Mouse (Mus musculus) limb, embryonic 11.5 days (tissue): Measurements from ENCODE around the gene Traf3ip1. TPM values are rescaled to one million over a fixed set of nuclear protein-coding genes. Genes with fewer than 3 reads are reported as not detected.

Experiments
- ATAC-seq: fragments of 200-750 bp; cut with Nextera tagmentation; 2 replicates; pipeline ENCODE4 v1.8.0; 2017; ENCODE audit warnings: low read depth; ENCODE audit not compliant: insufficient number of reproducible peaks, low FRiP score, low TSS enrichment
- DNase-seq: peaks from one replicate; pipeline ENCODE4 v3.0.0-alpha.2; 2015; ENCODE audit warnings: low spot score
- H3K27ac ChIP-seq: fragments of 300-500 bp; sonication (generic); replicated peaks from 2 replicates; pipeline ENCODE4 v1.5.1; 2014; ENCODE audit warnings: low read depth, mild to moderate bottlenecking, low read length
- H3K27me3 ChIP-seq: fragments of 300-500 bp; sonication (generic); 2 replicates; pipeline ENCODE4 v1.6.1; 2014; ENCODE audit warnings: mild to moderate bottlenecking, low read length, mixed read lengths; ENCODE audit not compliant: control insufficient read depth, insufficient read depth
- H3K36me3 ChIP-seq: fragments of 300-500 bp; sonication (generic); 2 replicates; pipeline ENCODE4 v1.6.1; 2014; ENCODE audit warnings: mild to moderate bottlenecking, low read length, moderate library complexity, mixed read lengths; ENCODE audit not compliant: control insufficient read depth, insufficient read depth
- H3K4me1 ChIP-seq: fragments of 300-500 bp; sonication (generic); 2 replicates; pipeline ENCODE4 v1.6.1; 2014; ENCODE audit warnings: low read length, mixed read lengths; ENCODE audit not compliant: control insufficient read depth, insufficient read depth
- H3K4me2 ChIP-seq: fragments of 300-500 bp; sonication (generic); 2 replicates; pipeline ENCODE4 v1.6.1; 2014; ENCODE audit warnings: low read depth, mild to moderate bottlenecking, moderate library complexity; ENCODE audit not compliant: severe bottlenecking
- H3K4me3 ChIP-seq: fragments of 300-500 bp; sonication (generic); 2 replicates; pipeline ENCODE4 v1.5.1; 2014; ENCODE audit warnings: low read depth, low read length
- H3K9ac ChIP-seq: fragments of 300-500 bp; sonication (generic); 2 replicates; pipeline ENCODE4 v1.6.1; 2014; ENCODE audit warnings: mild to moderate bottlenecking, low read length
- H3K9me3 ChIP-seq: fragments of 300-500 bp; sonication (generic); 2 replicates; pipeline ENCODE4 v1.6.1; 2016; ENCODE audit warnings: low read length; ENCODE audit not compliant: control insufficient read depth
- WGBS: fragments of 180-500 bp; shearing (Covaris S2); extraction: QIAGEN DNeasy Blood & Tissue Kit; methylation state at CpG from one replicate; pipeline ENCODE4 v1.1.7; 2014; 5-methylcytosine and 5-hydroxymethylcytosine counted together
- polyA plus RNA-seq: library from polyadenylated mRNA; unstranded; fragments of >200 nt; fragmentation: Nextera tagmentation; extraction: Ambion mirVana; gene quantifications from 2 replicates; pipeline ENCODE4 v1.2.1, GENCODE M21; 2014

Gene Traf3ip1
- polyA plus RNA-seq, 1 experiment from 2014 or later = 8.3 TPM

- DNase-seq (no peak), ATAC-seq (no peak)
- H3K9me3 ChIP-seq = no peaks in the 10 kb centered on the region
- H3K9ac ChIP-seq = no peak overlapping the region
- no peaks in the 10 kb centered on the region for H3K36me3 ChIP-seq
- no peak overlapping the region for H3K4me3 ChIP-seq
- 92% methylated on average over 5 of the region's 5 CpGs for WGBS
- no peak overlapping the region for H3K4me2 ChIP-seq
- H3K27me3 ChIP-seq = 0 out of 2 replicates have a peak, but pooled peaks cover 2% of the 10 kb centered on the region
- H3K4me1 ChIP-seq = no peaks in the 10 kb centered on the region; the same call in 1 of the 2 replicates
- H3K27ac ChIP-seq = no peak overlapping the region
Observed at GRCm38 (mm10) chr1:91532892-91533291, 38.4 kb downstream of the Traf3ip1 start.

DNA sequence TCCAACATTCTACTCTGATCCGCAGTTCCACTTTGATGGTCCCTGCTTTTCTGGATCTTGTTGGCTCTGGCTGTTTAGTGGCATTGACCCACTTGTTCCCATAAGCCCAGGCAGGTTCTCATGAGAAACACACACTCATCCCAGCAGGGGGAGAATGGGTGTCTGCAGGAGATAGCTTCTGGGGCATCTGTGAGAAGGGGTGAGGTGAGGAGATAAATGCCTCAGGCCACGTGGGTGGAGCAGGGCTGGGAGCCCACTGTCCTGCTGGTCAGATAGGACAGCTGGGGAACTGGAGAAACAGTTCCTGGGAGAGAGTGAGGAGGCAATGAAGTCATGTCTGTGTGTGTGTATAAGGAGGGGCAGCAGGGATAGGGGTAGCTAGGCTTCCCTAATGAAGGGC lies 39.0 kb downstream of the Traf3ip1 start:
- ATAC-seq (no peak), DNase-seq (no peak)
- 50% methylated on average over 2 of the region's 2 CpGs for WGBS
- H3K9me3 ChIP-seq = no peaks in the 10 kb centered on the region
- no peaks in the 10 kb centered on the region for H3K36me3 ChIP-seq
- no peak overlapping the region for H3K4me2 ChIP-seq
- no peaks in the 10 kb centered on the region; the same call in 1 of the 2 replicates for H3K4me1 ChIP-seq
- no peak overlapping the region for H3K9ac ChIP-seq
- H3K27ac ChIP-seq = no peak overlapping the region
- H3K4me3 ChIP-seq = no peak overlapping the region
- peaks cover 2% of the 10 kb centered on the region; the same call in 1 of the 2 replicates for H3K27me3 ChIP-seq

GRCm38 (mm10) chr1:91533961-91534723 lies 39.7 kb downstream of the Traf3ip1 start:
- peaks cover 9% of the 10 kb centered on the region; the same call in 1 of the 2 replicates for H3K27me3 ChIP-seq
- H3K9me3 ChIP-seq = no peaks in the 10 kb centered on the region
- DNase-seq (no peak), ATAC-seq (no peak)
- H3K36me3 ChIP-seq = no peaks in the 10 kb centered on the region
- no peak overlapping the region for H3K4me3 ChIP-seq
- H3K9ac ChIP-seq = no peak overlapping the region
- H3K4me2 ChIP-seq = no peak overlapping the region
- WGBS = 75% methylated on average over 19 of the region's 19 CpGs
- no peaks in the 10 kb centered on the region; the same call in 1 of the 2 replicates for H3K4me1 ChIP-seq
- H3K27ac ChIP-seq = no peak overlapping the region

- no peak overlapping the region for H3K27ac ChIP-seq
- H3K4me3 ChIP-seq = no peak overlapping the region
- DNase-seq = no peak
- H3K9me3 ChIP-seq = no peaks in the 10 kb centered on the region
- H3K4me2 ChIP-seq = no peak overlapping the region
- H3K36me3 ChIP-seq = no peaks in the 10 kb centered on the region
- H3K4me1 ChIP-seq = peaks cover 10% of the 10 kb centered on the region
- H3K9ac ChIP-seq = no peak overlapping the region
- H3K27me3 ChIP-seq = peaks cover 16% of the 10 kb centered on the region; the same call in 1 of the 2 replicates
- WGBS = 19% methylated on average over 22 of the region's 22 CpGs
- no peak for ATAC-seq
Observed at GRCm38 (mm10) chr1:91537786-91538569, 43.5 kb downstream of the Traf3ip1 start.

GRCm38 (mm10) chr1:91538570-91538929 lies 44.1 kb downstream of the Traf3ip1 start:
- H3K4me2 ChIP-seq = no peak overlapping the region

DNA sequence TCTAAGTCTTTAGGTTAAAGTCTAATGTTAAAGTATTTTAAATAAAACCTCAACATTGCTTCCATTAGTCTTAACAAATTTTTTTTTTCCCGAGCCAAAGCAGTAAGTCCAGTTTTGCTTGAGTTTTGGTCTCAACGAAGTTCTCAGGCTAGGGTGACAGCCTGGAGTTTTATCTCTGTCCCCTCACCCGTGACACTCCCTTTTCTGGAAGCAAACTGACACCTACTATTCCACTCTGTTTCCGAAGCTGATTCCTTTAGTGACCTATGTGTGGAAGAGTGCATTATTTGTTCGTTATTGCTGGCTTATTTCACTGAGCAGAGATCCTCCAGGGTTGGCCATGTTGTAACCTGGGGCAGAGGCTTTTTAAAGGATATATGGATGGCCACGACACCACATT lies 44.8 kb downstream of the Traf3ip1 start:
- peak overlapping the region; percentile 84 for H3K4me3 ChIP-seq
- ATAC-seq (no peak), DNase-seq (no peak)
- no peaks in the 10 kb centered on the region for H3K9me3 ChIP-seq
- no peaks in the 10 kb centered on the region for H3K36me3 ChIP-seq
- no peak overlapping the region for H3K9ac ChIP-seq
- H3K27ac ChIP-seq = no peak overlapping the region
- H3K4me2 ChIP-seq = no peak overlapping the region
- 30% methylated on average over 6 of the region's 6 CpGs for whole genome bisulfite sequencing
- peaks cover 10% of the 10 kb centered on the region for H3K4me1 ChIP-seq
- H3K27me3 ChIP-seq = peaks cover 16% of the 10 kb centered on the region; the same call in 1 of the 2 replicates

More at GRCm38 (mm10) chr1:91538570-91538929, 44.1 kb downstream of the Traf3ip1 start:
- peaks cover 16% of the 10 kb centered on the region; the same call in 1 of the 2 replicates for H3K27me3 ChIP-seq
- no peaks in the 10 kb centered on the region for H3K36me3 ChIP-seq
- H3K9ac ChIP-seq = no peak overlapping the region
- DNase-seq (no peak), ATAC-seq (no peak)
- no peaks in the 10 kb centered on the region for H3K9me3 ChIP-seq
- H3K27ac ChIP-seq = no peak overlapping the region
- no peak overlapping the region for H3K4me3 ChIP-seq
- H3K4me1 ChIP-seq = peaks cover 10% of the 10 kb centered on the region
- WGBS = 37% methylated on average over 1 of the region's 1 CpGs

GRCm38 (mm10) chr1:91539704-91540270 lies 45.3 kb downstream of the Traf3ip1 start:
- Histone ChIP-seq H3K27ac (no peak overlapping the region), H3K9ac (0 out of 2 replicates have a peak overlapping the region, but pooled peaks have one; percentile 0), H3K4me1 (peaks cover 10% of the 10 kb centered on the region), H3K36me3 (no peaks in the 10 kb centered on the region), H3K27me3 (peaks cover 16% of the 10 kb centered on the region; the same call in 1 of the 2 replicates), H3K4me2 (peak overlapping the region; percentile 97), H3K4me3 (peak overlapping the region; percentile 84), H3K9me3 (no peaks in the 10 kb centered on the region)
- DNase-seq (peak; percentile 32), ATAC-seq (peak; percentile 51)
- 4% methylated on average over 22 of the region's 22 CpGs for WGBS

GRCm38 (mm10) chr1:91540271-91540826 lies 45.9 kb downstream of the Traf3ip1 start, which contains the start of gene Asb1:
Gene Asb1, plus strand, starts transcription at chr1:91540544.
- peaks cover 16% of the 10 kb centered on the region; the same call in 1 of the 2 replicates for H3K27me3 ChIP-seq
- no peak within 1 kb of the TSS for H3K27ac ChIP-seq
- ATAC-seq = peak; percentile 94
- DNase-seq = peak; percentile 95
- H3K4me1 ChIP-seq = peaks cover 10% of the 10 kb centered on the region
- WGBS = under 1% methylated on average over 41 of the region's 41 CpGs
- H3K9ac ChIP-seq = peak within 1 kb of the TSS; percentile 51
- peak within 1 kb of the TSS; percentile 97 for H3K4me2 ChIP-seq
- no peaks in the 10 kb centered on the region for H3K36me3 ChIP-seq
- H3K4me3 ChIP-seq = peak within 1 kb of the TSS; percentile 84
- H3K9me3 ChIP-seq = no peaks in the 10 kb centered on the region
